ENCODE assay signal across 10 mouse cellular contexts in the genomic region with DNA sequence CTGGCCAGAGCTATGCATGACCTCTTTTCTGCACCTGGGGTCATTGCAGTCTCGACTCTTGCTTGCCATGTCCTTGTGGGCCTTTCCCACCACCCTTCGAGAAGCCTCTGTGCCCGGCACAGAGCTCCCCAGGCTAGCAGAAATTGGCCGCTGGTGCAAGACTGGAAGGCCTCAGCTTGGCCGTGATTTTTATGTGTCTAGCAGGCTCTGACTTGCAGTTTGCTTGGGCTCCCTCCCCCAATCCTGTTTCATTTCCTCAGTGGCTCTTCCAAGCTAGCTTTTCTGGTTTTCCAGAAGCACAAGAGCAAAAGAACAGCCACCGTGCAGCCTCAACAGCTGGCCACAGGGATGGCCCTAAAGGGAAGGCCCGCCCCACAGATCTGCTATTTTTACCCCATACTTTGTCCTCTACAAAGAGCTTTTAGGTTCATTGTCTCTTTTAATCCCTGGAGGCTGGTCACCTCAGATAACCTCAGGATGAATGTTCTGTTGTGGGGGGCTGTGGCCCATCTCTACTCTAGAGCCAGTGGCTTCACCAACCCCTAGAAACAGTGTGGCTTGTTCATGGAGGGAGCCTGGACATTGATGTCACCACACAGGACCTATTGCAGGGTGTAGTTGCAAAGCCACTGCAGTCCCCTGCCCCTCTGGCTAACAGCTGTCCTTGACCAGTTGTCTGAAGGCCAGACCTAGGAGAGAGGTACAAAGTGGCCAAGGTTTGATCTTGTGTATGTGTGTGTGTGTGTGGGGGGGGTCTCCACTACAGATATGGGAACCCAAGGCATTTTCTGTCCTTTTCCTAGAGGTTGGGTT. TPM values are rescaled to one million over a fixed set of nuclear protein-coding genes. Genes with fewer than 3 reads are reported as not detected.
DNase-seq lines count a peak whose midpoint lies in the region; ATAC-seq and TF ChIP-seq lines count a peak whose summit lies in the region.
"Had no signal": no experiment of that assay in that cellular context is flagged by ENCODE, and none has a peak within 500 bp of the region (broad histone marks: within the 10 kb centered on the region; RNA-seq: fewer than 3 reads in every experiment).

No protein-coding gene starts in this region.

- no peak overlapping the region for H3K4me3 ChIP-seq in CH12.LX (replicated peaks in 1 of 3; ENCODE audit: low read depth in 2 of 3, low read length in 2 of 3, poor library complexity in 1 of 3)
- H3K4me3 ChIP-seq in forebrain, embryonic 14.5 days (ENCODE audit: low read depth, low read length): no peak overlapping the region
- H3K4me3 ChIP-seq in limb, embryonic 13.5 days: no peak overlapping the region

- WGBS in forebrain, embryonic 14.5 days: 69% methylated on average over 7 of the region's 7 CpGs
- 65% methylated on average over 7 of the region's 7 CpGs for WGBS in limb, embryonic 13.5 days

- peak overlapping the region; percentile 24 for H3K4me2 ChIP-seq in CH12.LX (ENCODE audit: insufficient read depth, low read depth, poor library complexity, severe bottlenecking)
- 0 out of 2 replicates have a peak overlapping the region, but pooled peaks have one; percentile 3 for H3K4me2 ChIP-seq in forebrain, embryonic 14.5 days (ENCODE audit: low read length)
- H3K4me2 ChIP-seq in limb, embryonic 13.5 days (replicated peaks): 0 out of 2 replicates have a peak overlapping the region, but pooled peaks have one; percentile 9

- TF ChIP-seq EP300 in CH12.LX (IDR thresholded peaks at IDR 0.05; ENCODE audit: low read length): peak; percentile 51

- peak overlapping the region; percentile 31; the same call in 1 of the 2 replicates for H3K27ac ChIP-seq in CH12.LX (ENCODE audit: insufficient read depth, low read depth)
- peak overlapping the region; percentile 67; the same call in 1 of the 2 replicates for H3K27ac ChIP-seq in forebrain, embryonic 14.5 days (ENCODE audit: low read depth, low read length)
- peak overlapping the region; percentile 39; the same call in 1 of the 2 replicates for H3K27ac ChIP-seq in limb, embryonic 13.5 days
- H3K27ac ChIP-seq: macrophage had no signal

- H3K36me3 ChIP-seq in CH12.LX (replicated peaks in 1 of 2; ENCODE audit: control insufficient read depth in 1 of 2, insufficient read depth in 1 of 2, low read length in 1 of 2): peaks cover 29 to 57% of the 10 kb centered on the region in 2 experiments
- peaks cover 31% of the 10 kb centered on the region for H3K36me3 ChIP-seq in forebrain, embryonic 14.5 days (ENCODE audit: control insufficient read depth, insufficient read depth, low read length)
- peaks cover 30% of the 10 kb centered on the region for H3K36me3 ChIP-seq in limb, embryonic 13.5 days

- H3K4me1 ChIP-seq in CH12.LX (ENCODE audit: control insufficient read depth in 1 of 2, insufficient read depth in 2 of 2): peaks cover 36 to 73% of the 10 kb centered on the region in 2 experiments
- peaks cover 70% of the 10 kb centered on the region for H3K4me1 ChIP-seq in forebrain, embryonic 14.5 days (ENCODE audit: control insufficient read depth, insufficient read depth, low read length)
- peaks cover 68% of the 10 kb centered on the region for H3K4me1 ChIP-seq in limb, embryonic 13.5 days

- dilution Hi-C loops in CH12.LX (cut with MboI; ENCODE audit: extremely low pct_ligation_motif_present, extremely low pct_unique_long_range_greater_than_20kb, low sequenced_read_pairs): no loop called here

- ATAC-seq in forebrain, embryonic 14.5 days: no peak
- ATAC-seq in limb, embryonic 13.5 days (ENCODE audit: low FRiP score, low read depth): no peak

- in situ Hi-C loops in CH12.LX (cut with MboI; ENCODE audit: low pct_ligation_motif_present, low pct_unique_long_range_greater_than_20kb, low sequenced_read_pairs): no loop called here

- peaks cover 52% of the 10 kb centered on the region for H3K79me2 ChIP-seq in CH12.LX (replicated peaks; ENCODE audit: control insufficient read depth, extremely low read depth, insufficient read depth, poor library complexity, severe bottlenecking)

- peak; percentile 26 for DNase-seq in gastrocnemius, postnatal 14 days
- no peak for DNase-seq in gastrocnemius, adult 8-10 months (ENCODE audit: low spot score in 2 of 2)
- DNase-seq in CH12.LX (ENCODE audit: extremely low read depth): peak; percentile 36
- no peak for DNase-seq in forebrain, embryonic 14.5 days (ENCODE audit: low spot score)
- DNase-seq in frontal cortex, postnatal 25 days (ENCODE audit: low spot score in 2 of 2): no peak
- DNase-seq in left cerebral cortex, adult 8-10 months (ENCODE audit: low spot score in 2 of 2): no peak
- DNase-seq in thymus, postnatal 25 days: no peak

- H3K9me3 ChIP-seq in CH12.LX (replicated peaks; ENCODE audit: low read length): no peaks in the 10 kb centered on the region
- no peaks in the 10 kb centered on the region for H3K9me3 ChIP-seq in forebrain, embryonic 14.5 days (replicated peaks; ENCODE audit: control insufficient read depth, low read length)
- H3K9me3 ChIP-seq in limb, embryonic 13.5 days: no peaks in the 10 kb centered on the region

- intact Hi-C loops in gastrocnemius, postnatal 14 days (cut with DNase I; ENCODE audit: low total_unique reads): no loop called here

- H3K9ac ChIP-seq in CH12.LX (ENCODE audit: insufficient read depth, low read depth): peak overlapping the region; percentile 2; the same call in 1 of the 2 replicates
- no peak overlapping the region for H3K9ac ChIP-seq in forebrain, embryonic 14.5 days (ENCODE audit: low read length)
- 0 out of 2 replicates have a peak overlapping the region, but pooled peaks have one; percentile 13 for H3K9ac ChIP-seq in limb, embryonic 13.5 days

- no peak for TF ChIP-seq CTCF in CH12.LX (conservative IDR thresholded peaks at IDR 0.05 in 1 of 2, IDR thresholded peaks at IDR 0.05 in 1 of 2; ENCODE audit: low read depth in 2 of 2, low read length in 2 of 2)

- H3K27me3 ChIP-seq in CH12.LX (replicated peaks): no peaks in the 10 kb centered on the region
- H3K27me3 ChIP-seq in forebrain, embryonic 14.5 days (replicated peaks; ENCODE audit: control insufficient read depth, insufficient read depth, low read length): no peaks in the 10 kb centered on the region
- H3K27me3 ChIP-seq in limb, embryonic 13.5 days: no peaks in the 10 kb centered on the region

- TF ChIP-seq POLR2A in CH12.LX (IDR thresholded peaks at IDR 0.05; ENCODE audit: low read depth, low read length): no peak

- TF ChIP-seq RAD21 in CH12.LX (IDR thresholded peaks at IDR 0.05; ENCODE audit: low read depth, low read length): no peak

TF ChIP-seq in CH12.LX, 34 proteins besides CTCF, POLR2A, EP300 and RAD21:
- TF ChIP-seq MAZ (IDR thresholded peaks at IDR 0.05; ENCODE audit: low read depth, low read length): peak; percentile 32; the same call in 1 of the 2 replicates
- peak; percentile 46 for TF ChIP-seq BHLHE40 (IDR thresholded peaks at IDR 0.05; ENCODE audit: low read depth, low read length)
- no peak for TF ChIP-seq E2F4 (IDR thresholded peaks at IDR 0.05; ENCODE audit: insufficient replicate concordance, low read depth, low read length)
- peak; percentile 42; the same call in 1 of the 2 replicates for TF ChIP-seq MEF2A (IDR thresholded peaks at IDR 0.05; ENCODE audit: borderline replicate concordance, low read depth, low read length)
- TF ChIP-seq JUND (conservative IDR thresholded peaks at IDR 0.05; ENCODE audit: low read depth, low read length): no peak
- peak; percentile 65 for TF ChIP-seq IRF4 (IDR thresholded peaks at IDR 0.05; ENCODE audit: low read depth, low read length)
- TF ChIP-seq ELF1 (IDR thresholded peaks at IDR 0.05; ENCODE audit: low read depth, low read length): no peak
- TF ChIP-seq PAX5 (IDR thresholded peaks at IDR 0.05; ENCODE audit: low read length): no peak
- TF ChIP-seq CHD2 (IDR thresholded peaks at IDR 0.05; ENCODE audit: low read length): 0 out of 2 replicates have a peak, but pooled peaks have one; percentile 10
- TF ChIP-seq RCOR1 (conservative IDR thresholded peaks at IDR 0.05; ENCODE audit: low read depth, low read length): no peak
- TF ChIP-seq USF1 (IDR thresholded peaks at IDR 0.05; ENCODE audit: low read depth, low read length): no peak

RNA-seq across cellular contexts. Expression of gene Itm2c, which starts 6.6 kb away (rescaled TPM):
- total RNA-seq in gastrocnemius, postnatal 14 days (2021): 10 to 100 TPM; 48.7 to 50.4 TPM
- 10 to 100 TPM; 24.3 to 35.2 (median 28.2) TPM for total RNA-seq in gastrocnemius, adult 8-10 months (2022)
- total RNA-seq in CH12.LX (2012; rRNA removed) (83.3 and 107 TPM in 2 replicates), CH12.LX (2014; rRNA removed) (87.9 and 96.2 TPM in 2 replicates)
- polyA plus RNA-seq in CH12.LX (2012; ENCODE audit: insufficient read length, low read depth): 72.1 and 76.6 TPM in 2 replicates
- 149 and 157 TPM in 2 replicates for polyA plus RNA-seq in forebrain, embryonic 14.5 days (2014; fragmentation: Nextera tagmentation; extraction: Ambion mirVana)
- 289 and 290 TPM in 2 replicates for polyA plus RNA-seq in limb, embryonic 13.5 days (2015; fragmentation: Nextera tagmentation; extraction: Ambion mirVana)
- total RNA-seq in left cerebral cortex, adult 8-10 months (2022): 100 to 1,000 TPM; 764 to 823 (median 782) TPM

RNA-seq across cellular contexts. Expression of gene 4933407L21Rik, which starts 27.6 kb away (rescaled TPM):
- under 1 TPM; 0.31 to 0.33 TPM for total RNA-seq in gastrocnemius, postnatal 14 days (2021)
- total RNA-seq in gastrocnemius, adult 8-10 months (2022): under 1 TPM in 2 of 4 experiments, not detected in 2; 0.22 to 0.67 TPM
- 0.08 and 0.17 TPM in 2 replicates for total RNA-seq in CH12.LX (2012; rRNA removed)
- total RNA-seq in CH12.LX (2014; rRNA removed): 0.19 and 0.36 TPM in 2 replicates
- 0.31 and 0.71 TPM in 2 replicates for polyA plus RNA-seq in CH12.LX (2012; ENCODE audit: insufficient read length, low read depth)
- polyA plus RNA-seq in forebrain, embryonic 14.5 days (2014; fragmentation: Nextera tagmentation; extraction: Ambion mirVana): 4.0 and 4.2 TPM in 2 replicates
- polyA plus RNA-seq in limb, embryonic 13.5 days (2015; fragmentation: Nextera tagmentation; extraction: Ambion mirVana): 0.56 and 0.77 TPM in 2 replicates
- 1 to 10 TPM; 5.6 to 9.6 (median 6.3) TPM for total RNA-seq in left cerebral cortex, adult 8-10 months (2022)
- total RNA-seq: adrenal gland, adult 18-20 months had no signal
- polyA plus RNA-seq: macrophage had no signal

Comparison
In these comparisons a context has a peak if more than half of its experiments do, and no peak if none do; other contexts are left out.
1. DNase-seq: peak in gastrocnemius, postnatal 14 days (single experiment) and CH12.LX (single experiment); none in gastrocnemius, adult 8-10 months (0 of 2), forebrain, embryonic 14.5 days (single experiment), frontal cortex, postnatal 25 days (0 of 2), left cerebral cortex, adult 8-10 months (0 of 2) and thymus, postnatal 25 days (single experiment).
2. RNA of gene Itm2c, which starts 6.6 kb away (total RNA-seq): 764 to 823 TPM in left cerebral cortex, adult 8-10 months; 83.3 to 107 TPM in CH12.LX, 48.7 to 50.4 TPM in gastrocnemius, postnatal 14 days and 24.3 to 35.2 TPM in gastrocnemius, adult 8-10 months; every median in the first group is over 4 times any median in the second.
3. Peak in every context shown above with its lines, with median percentiles within 50 percentile points of each other: H3K27ac ChIP-seq and H3K4me2 ChIP-seq.